Mouse (Mus musculus) C2C12 (cell line): ENCODE measurements around the gene Slc9a1. TPM values are rescaled to one million over a fixed set of nuclear protein-coding genes. Genes with fewer than 3 reads are reported as not detected.

Source experiments
- H3K27me3 ChIP-seq: one replicate; pipeline ENCODE4 v1.6.1; 2011; ENCODE audit not compliant: control insufficient read depth, insufficient read depth, insufficient read length
- H3K36me3 ChIP-seq: one replicate; pipeline ENCODE4 v1.6.1; 2011; ENCODE audit not compliant: control insufficient read depth, insufficient read depth
- H3K4me3 ChIP-seq: one replicate; pipeline ENCODE4 v1.5.1; 2011; ENCODE audit warnings: mild to moderate bottlenecking, control low read depth; ENCODE audit not compliant: poor library complexity, insufficient read depth, severe bottlenecking
- H3K79me2 ChIP-seq: one replicate; pipeline ENCODE4 v1.6.1; 2011; ENCODE audit not compliant: control insufficient read depth, insufficient read depth
- H3K79me3 ChIP-seq: one replicate; pipeline ENCODE4 v1.6.1; 2011; ENCODE audit warnings: low read depth, control low read depth
- H3ac ChIP-seq: one replicate; pipeline ENCODE3; 2011; ENCODE audit warnings: low read depth; ENCODE audit not compliant: control insufficient read depth, insufficient read length
- CEBPB ChIP-seq: IDR thresholded peaks from one replicate; pipeline ENCODE4 v1.6.1; 2011; ENCODE audit warnings: low read depth, mild to moderate bottlenecking, control low read depth, moderate library complexity
- CTCF ChIP-seq: IDR thresholded peaks from one replicate; pipeline ENCODE4 v1.5.1; 2011; ENCODE audit not compliant: control insufficient read depth, insufficient read depth, insufficient read length
- FOSL1 ChIP-seq: IDR thresholded peaks from one replicate; pipeline ENCODE4 v1.8.0; 2011; ENCODE audit warnings: mild to moderate bottlenecking, low read length; ENCODE audit not compliant: poor library complexity, insufficient read depth, severe bottlenecking
- MAX ChIP-seq: IDR thresholded peaks from one replicate; pipeline ENCODE4 v1.6.1; 2011; ENCODE audit warnings: mild to moderate bottlenecking, control low read depth
- MYOD1 ChIP-seq: IDR thresholded peaks from one replicate; pipeline ENCODE4 v1.6.1; 2011; ENCODE audit warnings: low read depth; ENCODE audit not compliant: control insufficient read depth, insufficient read length
- MYOG ChIP-seq: IDR thresholded peaks from one replicate; pipeline ENCODE4 v1.6.1; 2011; ENCODE audit not compliant: control insufficient read depth, insufficient read length; ENCODE audit errors: extremely low read depth
- USF1 ChIP-seq: IDR thresholded peaks from one replicate; pipeline ENCODE4 v1.6.1; 2011; ENCODE audit warnings: low read depth, mild to moderate bottlenecking, control low read depth, moderate library complexity
- long read RNA-seq, 2 experiments: library from polyadenylated mRNA; unstranded; transcript quantifications; one replicate each; pipeline ENCODE4 v2.0.0; 2019 to 2020
- polyA plus RNA-seq: library from polyadenylated mRNA; unstranded; fragments of >200 nt; fragmentation: generic; extraction: Trizol; gene quantifications from one replicate; pipeline ENCODE4 v1.2.1, GENCODE M21; 2012; ENCODE audit warnings: missing spikeins

The Slc9a1 gene
- polyA plus RNA-seq = 19.4 TPM
- long read RNA-seq, experiment 1, partial matches to known transcripts = 2 of 2 reads
- long read RNA-seq, experiment 1, other reads (novel, unspliced or antisense) = 0 of 2 reads
- long read RNA-seq, experiment 2, full-length matches to known transcripts = 9 of 23 reads
- long read RNA-seq, experiment 2, partial matches to known transcripts = 11 of 23 reads
- long read RNA-seq, experiment 2, other reads (novel, unspliced or antisense) = 3 of 23 reads

DNA sequence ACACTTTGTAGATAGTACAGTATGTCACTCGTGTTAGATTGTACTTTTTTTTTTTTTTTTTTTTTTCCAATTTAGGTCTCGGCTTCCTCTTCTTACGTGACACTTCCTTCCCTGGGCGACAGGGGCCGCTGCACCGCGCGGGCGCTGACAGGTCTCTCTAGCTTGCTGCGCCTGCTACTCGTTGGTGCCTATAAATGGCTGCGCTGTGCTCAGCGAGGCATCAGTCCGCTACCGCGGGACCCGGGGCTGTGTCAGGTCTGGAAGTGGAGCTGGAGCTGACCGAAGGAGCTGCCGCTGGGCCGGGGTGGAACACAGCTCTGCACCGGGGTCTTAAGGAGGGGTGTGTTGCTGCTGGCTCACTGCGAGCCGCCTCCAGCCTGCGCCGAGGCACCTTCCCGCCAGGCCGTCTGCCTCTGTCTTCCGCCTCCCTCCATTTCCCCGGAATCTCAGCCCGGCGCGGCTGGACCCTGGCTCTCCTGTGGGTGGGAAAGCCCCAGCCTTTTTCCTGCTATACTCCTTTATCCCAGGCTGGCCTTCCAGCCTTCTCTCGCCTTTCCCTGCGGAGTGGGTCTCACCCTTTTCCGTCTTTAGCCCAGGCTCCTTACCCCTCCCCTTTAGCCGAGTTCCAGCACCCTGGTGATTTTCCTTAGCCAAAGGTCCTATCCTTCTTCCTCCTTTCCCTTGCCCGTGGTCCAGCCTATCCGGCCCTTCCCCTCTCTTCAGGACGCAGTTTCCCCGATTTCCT, at the start of gene Slc9a1:
TSS of gene Slc9a1 (plus strand) at position 154 of the 745 bp plus-strand sequence.
- Histone ChIP-seq H3K79me2 (peaks cover 51% of the 10 kb centered on the region), H3K4me3 (peak within 1 kb of the TSS; percentile 62), H3K79me3 (peaks cover 44% of the 10 kb centered on the region), H3ac (peak within 1 kb of the TSS; percentile 81), H3K36me3 (no peaks in the 10 kb centered on the region), H3K27me3 (no peaks in the 10 kb centered on the region)
- no peak for TF ChIP-seq MYOG
- TF ChIP-seq CEBPB = no peak
- TF ChIP-seq CTCF = peak; percentile 86
- no peak for TF ChIP-seq MYOD1
- no peak for TF ChIP-seq FOSL1
- peak; percentile 77 for TF ChIP-seq MAX
- no peak for TF ChIP-seq USF1

GRCm38 (mm10) chr4:133328129-133328528, 41.4 kb upstream of the Slc9a1 start:
- H3K36me3 ChIP-seq = no peaks in the 10 kb centered on the region
- H3K79me2 ChIP-seq = no peaks in the 10 kb centered on the region
- TF ChIP-seq MYOD1 = no peak
- no peak for TF ChIP-seq CTCF
- no peak for TF ChIP-seq CEBPB
- TF ChIP-seq MYOG = no peak
- no peaks in the 10 kb centered on the region for H3K27me3 ChIP-seq
- no peak overlapping the region for H3K4me3 ChIP-seq
- H3K79me3 ChIP-seq = no peaks in the 10 kb centered on the region
- no peak overlapping the region for H3ac ChIP-seq

DNA sequence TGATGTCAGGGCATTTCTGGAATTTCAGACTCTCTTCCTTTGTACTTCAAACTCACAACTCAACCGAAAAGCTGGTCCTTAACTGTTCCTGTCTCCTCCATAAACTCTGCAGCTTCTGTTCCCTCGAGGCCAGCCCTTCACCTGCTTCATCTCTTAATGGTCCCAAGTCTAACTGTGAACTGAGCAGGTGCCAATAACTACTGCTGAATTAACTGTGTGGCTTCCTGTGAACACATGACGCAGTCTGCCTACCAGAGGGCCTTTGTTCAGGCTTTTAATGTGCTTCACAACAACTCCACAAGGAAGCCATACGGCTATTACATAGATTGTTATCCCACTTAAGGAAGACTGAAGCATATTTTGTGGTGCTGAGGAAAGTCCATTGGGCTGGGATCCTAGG, 39.2 kb upstream of the Slc9a1 start:
- H3K36me3 ChIP-seq = no peaks in the 10 kb centered on the region
- TF ChIP-seq USF1 = no peak
- TF ChIP-seq CTCF = no peak
- no peak for TF ChIP-seq FOSL1
- no peak for TF ChIP-seq MYOD1
- no peak for TF ChIP-seq MYOG
- TF ChIP-seq MAX = no peak
- TF ChIP-seq CEBPB = no peak
- no peak overlapping the region for H3ac ChIP-seq

GRCm38 (mm10) chr4:133333306-133333705, 36.2 kb upstream of the Slc9a1 start:
- no peaks in the 10 kb centered on the region for H3K79me3 ChIP-seq
- H3ac ChIP-seq = no peak overlapping the region
- H3K27me3 ChIP-seq = no peaks in the 10 kb centered on the region
- TF ChIP-seq FOSL1 (no peak), MYOG (no peak), MAX (no peak), USF1 (no peak)
- no peak overlapping the region for H3K4me3 ChIP-seq
- H3K36me3 ChIP-seq = no peaks in the 10 kb centered on the region
- no peaks in the 10 kb centered on the region for H3K79me2 ChIP-seq

More for the DNA sequence above, 39.2 kb upstream of the Slc9a1 start:
- Histone ChIP-seq H3K79me3 (no peaks in the 10 kb centered on the region), H3K27me3 (no peaks in the 10 kb centered on the region), H3K4me3 (no peak overlapping the region), H3K79me2 (no peaks in the 10 kb centered on the region)

DNA sequence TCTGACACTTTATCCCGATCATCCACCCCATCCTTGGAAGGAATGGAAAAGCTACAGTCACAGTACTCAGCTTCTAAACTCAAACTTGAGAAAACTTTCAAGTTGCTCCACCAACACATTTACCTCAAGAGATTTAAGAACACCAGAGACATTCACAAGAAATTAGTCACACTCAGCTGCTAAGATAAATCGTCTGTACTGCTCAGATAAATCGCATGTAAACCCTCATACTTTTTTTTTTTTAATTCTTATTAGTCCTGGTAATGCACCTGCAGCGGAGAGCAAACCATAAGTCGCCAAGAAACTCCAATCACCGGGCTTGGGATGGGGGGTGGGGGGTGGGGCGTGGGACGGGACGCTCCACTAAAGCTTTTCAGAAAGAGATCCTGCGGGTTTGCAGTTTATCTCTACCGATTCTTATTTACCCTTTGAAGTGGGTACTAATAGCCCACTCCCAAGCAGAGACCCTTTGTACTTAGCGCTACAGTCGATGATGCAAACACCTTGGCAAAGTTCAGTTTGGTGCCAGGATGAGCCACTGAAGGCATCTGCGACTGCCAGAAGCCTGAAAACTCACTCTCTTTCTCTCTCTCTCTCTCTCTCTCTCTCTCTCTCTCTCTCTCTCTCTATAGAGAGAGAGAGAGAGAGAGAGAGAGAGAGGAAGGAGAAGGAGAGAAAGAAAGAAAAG, 31.5 kb upstream of the Slc9a1 start:
- no peaks in the 10 kb centered on the region for H3K36me3 ChIP-seq
- peak overlapping the region; percentile 35 for H3ac ChIP-seq
- peak; percentile 21 for TF ChIP-seq CEBPB
- TF ChIP-seq CTCF = no peak
- H3K79me2 ChIP-seq = no peaks in the 10 kb centered on the region
- no peaks in the 10 kb centered on the region for H3K79me3 ChIP-seq
- H3K4me3 ChIP-seq = peak overlapping the region; percentile 56
- H3K27me3 ChIP-seq = no peaks in the 10 kb centered on the region

DNA sequence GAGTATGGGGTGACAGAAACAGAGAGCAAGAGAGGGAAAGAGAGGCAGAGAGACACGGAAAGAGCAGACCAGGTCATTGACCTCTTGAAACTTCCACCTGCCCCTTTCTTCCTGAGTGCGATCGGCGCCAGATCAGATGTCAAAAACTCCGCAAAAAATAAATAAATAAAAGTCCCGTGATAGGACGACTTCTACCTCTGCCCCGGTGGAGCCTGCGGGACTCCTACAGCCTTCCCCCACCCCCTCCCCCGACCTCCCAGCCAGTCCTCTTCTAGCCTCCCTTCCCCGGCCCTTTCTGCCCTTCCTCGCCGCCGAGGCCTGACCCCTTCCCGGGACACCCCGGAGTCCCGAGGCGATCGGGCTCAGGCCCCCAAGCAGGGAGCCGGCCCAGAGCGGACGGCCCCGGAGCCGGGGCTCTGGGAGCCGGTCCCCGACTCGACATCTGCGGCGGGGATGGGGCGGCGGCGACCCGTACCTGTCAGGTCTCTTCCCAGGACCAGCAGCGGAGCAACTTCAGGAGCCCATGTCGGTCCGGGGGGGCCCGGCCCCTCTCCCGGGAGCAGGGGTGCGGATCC, 30.9 kb upstream of the Slc9a1 start:
- Histone ChIP-seq H3K36me3 (no peaks in the 10 kb centered on the region), H3K79me2 (no peaks in the 10 kb centered on the region), H3ac (peak overlapping the region; percentile 28), H3K79me3 (no peaks in the 10 kb centered on the region), H3K27me3 (no peaks in the 10 kb centered on the region), H3K4me3 (peak overlapping the region; percentile 56)
- TF ChIP-seq FOSL1 (no peak), MYOD1 (no peak), CEBPB (no peak), MYOG (no peak)
